Mouse (Mus musculus) CH12.LX (cell line): Measurements from ENCODE around the gene Ablim2. TPM values are rescaled to one million over a fixed set of nuclear protein-coding genes. Genes with fewer than 3 reads are reported as not detected.

ENCODE experiments used
- DNase-seq: peaks from one replicate; pipeline ENCODE4 v3.0.0-alpha.2; 2013; ENCODE audit errors: extremely low read depth
- H3K27ac ChIP-seq: 2 replicates; pipeline ENCODE4 v1.5.1; 2012; ENCODE audit warnings: low read depth, mild to moderate bottlenecking, control low read depth, moderate library complexity; ENCODE audit not compliant: insufficient read depth
- H3K27me3 ChIP-seq: replicated peaks from 2 replicates; pipeline ENCODE3; 2012; ENCODE audit warnings: inconsistent platforms
- H3K36me3 ChIP-seq, 2 experiments: replicated peaks in 1 of 2; 2 replicates each; pipeline versions ENCODE3 to v1.6.1; 2012; ENCODE audit warnings: inconsistent platforms in 1 of 2, low read length in 1 of 2, mild to moderate bottlenecking in 1 of 2, mixed read lengths in 1 of 2, moderate library complexity in 1 of 2; ENCODE audit not compliant: control insufficient read depth in 1 of 2, insufficient read depth in 1 of 2
- H3K4me1 ChIP-seq, 2 experiments: 2 replicates each; pipeline ENCODE4 v1.6.1; 2012; ENCODE audit warnings: inconsistent platforms in 1 of 2, moderate library complexity in 1 of 2; ENCODE audit not compliant: insufficient read depth in 2 of 2, control insufficient read depth in 1 of 2
- H3K4me2 ChIP-seq: 2 replicates; pipeline ENCODE4 v1.6.1; 2012; ENCODE audit warnings: low read depth, mild to moderate bottlenecking, control low read depth; ENCODE audit not compliant: poor library complexity, insufficient read depth, severe bottlenecking
- H3K4me3 ChIP-seq, 3 experiments: fragments of 150-350 bp in 1 of 3; sonication (generic) in 1 of 3; replicated peaks in 1 of 3; 2 replicates each; pipeline versions ENCODE3 to v1.5.1; 2011 to 2012; ENCODE audit warnings: low read depth in 2 of 3, low read length in 2 of 3, mild to moderate bottlenecking in 2 of 3, moderate library complexity in 2 of 3, control low read depth in 1 of 3, improper control_type of control experiment in 1 of 3, inconsistent platforms in 1 of 3, mixed read lengths in 1 of 3; ENCODE audit not compliant: poor library complexity in 1 of 3
- H3K79me2 ChIP-seq: replicated peaks from 2 replicates; pipeline ENCODE4 v1.6.1; 2012; ENCODE audit warnings: mild to moderate bottlenecking, moderate library complexity; ENCODE audit not compliant: control insufficient read depth, poor library complexity, insufficient read depth, severe bottlenecking; ENCODE audit errors: extremely low read depth
- H3K9ac ChIP-seq: 2 replicates; pipeline ENCODE4 v1.6.1; 2012; ENCODE audit warnings: low read depth, mild to moderate bottlenecking, control low read depth, moderate library complexity; ENCODE audit not compliant: insufficient read depth
- H3K9me3 ChIP-seq: replicated peaks from 2 replicates; pipeline ENCODE3; 2012; ENCODE audit warnings: low read length, inconsistent platforms, mixed read lengths
- BHLHE40 ChIP-seq: IDR thresholded peaks from 2 replicates; pipeline ENCODE4 v1.6.1; 2011; ENCODE audit warnings: mild to moderate bottlenecking, low read depth, low read length, improper control_type of control experiment
- E2F4 ChIP-seq: IDR thresholded peaks from 2 replicates; pipeline ENCODE4 v1.6.1; 2011; ENCODE audit warnings: low read depth, low read length, improper control_type of control experiment; ENCODE audit not compliant: insufficient replicate concordance
- IRF4 ChIP-seq: IDR thresholded peaks from 2 replicates; pipeline ENCODE4 v1.6.1; 2014; ENCODE audit warnings: low read depth, mild to moderate bottlenecking, inconsistent platforms, low read length, improper control_type of control experiment
- JUN ChIP-seq: IDR thresholded peaks from 2 replicates; pipeline ENCODE4 v1.6.1; 2011; ENCODE audit warnings: low read depth, mild to moderate bottlenecking, low read length, improper control_type of control experiment, moderate library complexity; ENCODE audit not compliant: insufficient read depth
- KAT2A ChIP-seq: IDR thresholded peaks from 2 replicates; pipeline ENCODE4 v1.6.1; 2012; ENCODE audit warnings: low read length, improper control_type of control experiment, inconsistent platforms; ENCODE audit not compliant: insufficient replicate concordance
- MAZ ChIP-seq: IDR thresholded peaks from 2 replicates; pipeline ENCODE4 v1.6.1; 2012; ENCODE audit warnings: low read depth, mild to moderate bottlenecking, inconsistent platforms, low read length, improper control_type of control experiment, moderate library complexity
- MXI1 ChIP-seq: IDR thresholded peaks from 2 replicates; pipeline ENCODE4 v1.6.1; 2011; ENCODE audit warnings: mild to moderate bottlenecking, low read depth, low read length, improper control_type of control experiment
- NELFE ChIP-seq: IDR thresholded peaks from 2 replicates; pipeline ENCODE4 v1.6.1; 2011; ENCODE audit warnings: low read depth, low read length, improper control_type of control experiment
- POLR2AphosphoS2 ChIP-seq: IDR thresholded peaks from 2 replicates; pipeline ENCODE4 v1.6.1; 2011; ENCODE audit warnings: low read depth, low read length, improper control_type of control experiment
- RAD21 ChIP-seq: IDR thresholded peaks from 2 replicates; pipeline ENCODE4 v1.6.1; 2011; ENCODE audit warnings: low read depth, mild to moderate bottlenecking, low read length, improper control_type of control experiment, moderate library complexity
- SIN3A ChIP-seq: IDR thresholded peaks from 2 replicates; pipeline ENCODE4 v1.6.1; 2012; ENCODE audit warnings: low read length, improper control_type of control experiment, inconsistent platforms
- TCF12 ChIP-seq: IDR thresholded peaks from 2 replicates; pipeline ENCODE4 v1.6.1; 2014; ENCODE audit warnings: low read depth, mild to moderate bottlenecking, inconsistent platforms, low read length, improper control_type of control experiment
- USF1 ChIP-seq: IDR thresholded peaks from 2 replicates; pipeline ENCODE4 v1.6.1; 2014; ENCODE audit warnings: low read depth, mild to moderate bottlenecking, inconsistent platforms, low read length, improper control_type of control experiment
- ZNF384 ChIP-seq: IDR thresholded peaks from 2 replicates; pipeline ENCODE4 v1.6.1; 2012; ENCODE audit warnings: low read depth, low read length, improper control_type of control experiment, inconsistent platforms
- dilution Hi-C: fragments of 300-500 bp; cut with MboI; formaldehyde crosslinking; loops from 2 replicates; pipeline ENCODE4 v1.14.3; 2020; ENCODE audit warnings: low sequenced_read_pairs; ENCODE audit not compliant: extremely low pct_unique_long_range_greater_than_20kb, extremely low pct_ligation_motif_present
- in situ Hi-C: fragments of 300-500 bp; cut with MboI; formaldehyde crosslinking; loops from 3 replicates; pipeline ENCODE4 v1.14.3; 2019; ENCODE audit warnings: low sequenced_read_pairs, low pct_ligation_motif_present, low pct_unique_long_range_greater_than_20kb, mixed read lengths
- polyA plus RNA-seq: library from polyadenylated mRNA; unstranded; fragments of >175 nt; gene quantifications from 2 replicates; pipeline ENCODE4 v1.2.1, GENCODE M21; 2012; ENCODE audit warnings: low read depth; ENCODE audit not compliant: insufficient read length
- total RNA-seq, 2 experiments: library from RNA; depleted of rRNA; stranded (reverse); fragments of 300-350 nt in 1 of 2; fragments of >200 nt in 1 of 2; gene quantifications; 2 replicates each; pipeline ENCODE4 v1.2.3; 2012 to 2014

Gene Ablim2
- total and polyA plus RNA-seq, 3 experiments = 4.4 to 12.2 (median 11.0) TPM

DNA sequence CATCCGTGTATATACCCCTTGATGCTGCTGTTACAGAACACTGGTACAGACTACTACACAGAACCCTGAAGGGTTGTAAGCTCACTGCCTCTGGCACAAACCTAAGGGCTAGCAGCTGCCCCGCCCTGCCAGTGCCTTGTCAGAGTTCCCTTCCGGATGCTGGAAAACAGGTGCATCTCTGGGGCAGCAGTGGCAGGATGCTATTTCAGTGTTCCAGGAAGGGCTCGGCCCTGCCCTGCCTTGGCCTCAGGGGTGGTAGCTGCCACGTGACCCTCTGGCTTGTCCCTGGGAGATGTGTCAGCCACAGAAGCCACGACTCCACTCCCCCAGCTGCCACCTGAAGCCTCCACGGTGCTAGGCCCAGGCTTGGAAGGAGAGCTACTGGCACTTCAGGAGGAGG, 28.2 kb downstream of the Ablim2 start:
- peaks cover 11% of the 10 kb centered on the region for H3K27me3 ChIP-seq
- no peak for DNase-seq
- dilution Hi-C loops = no loop called here
- H3K79me2 ChIP-seq = no peaks in the 10 kb centered on the region
- H3K36me3 ChIP-seq = no peaks in the 10 kb centered on the region
- H3K4me3 ChIP-seq = no peak overlapping the region
- peaks cover 4 to 22% of the 10 kb centered on the region in 2 experiments; a peak in 3 of 4 replicates for H3K4me1 ChIP-seq
- peaks cover 8% of the 10 kb centered on the region for H3K9me3 ChIP-seq
- no peak overlapping the region for H3K27ac ChIP-seq
- H3K9ac ChIP-seq = no peak overlapping the region
- no peak for TF ChIP-seq RAD21
- TF ChIP-seq ZNF384 = no peak
- no peak for TF ChIP-seq JUN
- peak; percentile 19; the same call in 1 of the 2 replicates for TF ChIP-seq USF1
- no peak overlapping the region for H3K4me2 ChIP-seq
- in situ Hi-C loops = no loop called here

DNA sequence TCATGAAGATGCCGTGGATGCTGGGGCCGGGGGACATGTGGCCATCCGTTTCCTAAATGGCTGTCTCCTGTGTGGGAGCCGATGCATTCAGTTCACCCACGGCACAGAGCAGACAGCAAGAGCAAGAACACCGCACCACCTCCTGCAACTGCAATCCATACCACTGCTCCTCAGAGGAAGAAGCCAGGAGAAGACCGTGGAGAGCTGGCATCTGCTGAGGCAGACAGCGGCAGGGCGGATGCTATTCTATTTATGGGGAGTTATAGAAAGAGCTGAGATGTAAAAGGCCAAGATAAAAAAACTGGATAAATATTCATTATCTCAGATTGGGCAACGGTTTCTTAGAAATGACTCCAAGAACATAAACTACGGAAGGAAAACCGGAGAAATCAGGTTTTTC, 30.2 kb downstream of the Ablim2 start:
- dilution Hi-C loops = no loop called here

DNA sequence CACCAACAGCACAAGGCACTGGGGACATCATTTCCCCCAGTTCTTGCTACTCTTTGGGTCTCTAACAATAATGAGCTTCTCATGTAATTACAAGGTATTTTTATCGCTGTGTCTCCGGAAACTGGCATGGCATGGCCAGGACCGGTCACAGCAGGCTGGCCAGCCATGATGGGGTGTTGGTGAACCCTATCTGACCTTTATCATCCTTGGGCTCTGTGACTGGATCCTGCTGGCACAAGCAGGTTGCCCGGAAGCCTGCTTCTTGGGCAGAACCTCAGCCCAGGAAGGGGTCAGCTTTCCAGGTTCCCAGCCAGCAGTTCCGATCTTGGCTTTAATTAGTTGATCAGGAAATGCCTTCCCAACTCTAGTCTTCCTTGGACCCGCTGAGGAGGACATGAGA, 31.0 kb downstream of the Ablim2 start:
- dilution Hi-C loops = no loop called here
- in situ Hi-C loops = no loop called here

More for the DNA sequence above, 30.2 kb downstream of the Ablim2 start:
- H3K27ac ChIP-seq = no peak overlapping the region
- no peak for DNase-seq
- no peak overlapping the region for H3K4me3 ChIP-seq
- TF ChIP-seq TCF12 (no peak), POLR2AphosphoS2 (no peak), NELFE (no peak), MXI1 (no peak), E2F4 (no peak), USF1 (no peak)
- H3K4me2 ChIP-seq = no peak overlapping the region
- no peaks in the 10 kb centered on the region for H3K79me2 ChIP-seq
- no peak overlapping the region for H3K9ac ChIP-seq
- H3K4me1 ChIP-seq = peaks cover 4 to 29% of the 10 kb centered on the region in 2 experiments; a peak in 3 of 4 replicates
- in situ Hi-C loops = no loop called here
- no peaks in the 10 kb centered on the region for H3K36me3 ChIP-seq
- H3K27me3 ChIP-seq = peaks cover 14% of the 10 kb centered on the region
- H3K9me3 ChIP-seq = no peaks in the 10 kb centered on the region

More for the DNA sequence above, 31.0 kb downstream of the Ablim2 start:
- TF ChIP-seq IRF4 (no peak), BHLHE40 (no peak), SIN3A (no peak), RAD21 (no peak), KAT2A (no peak), MAZ (no peak)
- TF ChIP-seq, all 38 proteins: peak for 0
- no peak overlapping the region for H3K4me3 ChIP-seq
- peaks cover 4 to 29% of the 10 kb centered on the region in 2 experiments; a peak in 3 of 4 replicates for H3K4me1 ChIP-seq
- H3K9ac ChIP-seq = no peak overlapping the region
- no peaks in the 10 kb centered on the region for H3K79me2 ChIP-seq
- no peak overlapping the region for H3K4me2 ChIP-seq
- no peaks in the 10 kb centered on the region for H3K9me3 ChIP-seq
- no peak overlapping the region for H3K27ac ChIP-seq
- no peak for DNase-seq
- H3K27me3 ChIP-seq = peaks cover 14% of the 10 kb centered on the region
- no peaks in the 10 kb centered on the region for H3K36me3 ChIP-seq
